Mouse (Mus musculus) limb, embryonic 15.5 days (tissue): ENCODE data around the gene Orc2. TPM values are rescaled to one million over a fixed set of nuclear protein-coding genes. Genes with fewer than 3 reads are reported as not detected.
A peak's percentile ranks its signal among the peaks of the same experiment; 100 is the strongest.

Experiments used
- ATAC-seq: fragments of 200-750 bp; cut with Nextera tagmentation; 2 replicates; pipeline ENCODE4 v1.8.0; 2017; ENCODE audit warnings: low read depth, moderate TSS enrichment; ENCODE audit not compliant: insufficient number of reproducible peaks, low FRiP score, low TSS enrichment
- H3K27ac ChIP-seq: fragments of 300-500 bp; sonication (generic); 2 replicates; pipeline ENCODE4 v1.5.1; 2015; ENCODE audit warnings: moderate library complexity, mild to moderate bottlenecking, inconsistent platforms
- H3K27me3 ChIP-seq: fragments of 300-500 bp; sonication (generic); 2 replicates; pipeline ENCODE4 v1.6.1; 2015; ENCODE audit warnings: inconsistent platforms
- H3K36me3 ChIP-seq: fragments of 300-500 bp; sonication (generic); 2 replicates; pipeline ENCODE4 v1.6.1; 2015; ENCODE audit warnings: inconsistent platforms
- H3K4me1 ChIP-seq: fragments of 300-500 bp; sonication (generic); 2 replicates; pipeline ENCODE4 v1.6.1; 2015; ENCODE audit warnings: inconsistent platforms
- H3K4me2 ChIP-seq: fragments of 300-500 bp; sonication (generic); 2 replicates; pipeline ENCODE4 v1.6.1; 2015; ENCODE audit warnings: mild to moderate bottlenecking, inconsistent platforms
- H3K4me3 ChIP-seq: fragments of 300-500 bp; sonication (generic); 2 replicates; pipeline ENCODE4 v1.5.1; 2015; ENCODE audit warnings: mild to moderate bottlenecking, inconsistent platforms
- H3K9ac ChIP-seq: fragments of 300-500 bp; sonication (generic); 2 replicates; pipeline ENCODE4 v1.6.1; 2015; ENCODE audit warnings: inconsistent platforms
- H3K9me3 ChIP-seq: fragments of 300-500 bp; sonication (generic); 2 replicates; pipeline ENCODE4 v1.6.1; 2016; ENCODE audit warnings: inconsistent platforms
- WGBS: fragments of 180-500 bp; shearing (Covaris S2); methylation state at CpG from one replicate; pipeline ENCODE4 v1.1.7; 2015; 5-methylcytosine and 5-hydroxymethylcytosine counted together
- polyA plus RNA-seq: library from polyadenylated mRNA; unstranded; fragments of >200 nt; fragmentation: Nextera tagmentation; extraction: Ambion mirVana; gene quantifications from 2 replicates; pipeline ENCODE4 v1.2.1, GENCODE M21; 2015

Orc2 gene
- polyA plus RNA-seq, 1 experiment from 2014 or later, result 27.2 TPM

- H3K4me1 ChIP-seq, result no peaks in the 10 kb centered on the region
- H3K9me3 ChIP-seq, result no peaks in the 10 kb centered on the region
- H3K4me2 ChIP-seq, result no peak overlapping the region
- WGBS, result 71% methylated on average over 2 of the region's 2 CpGs
- no peak overlapping the region for H3K9ac ChIP-seq
- no peak overlapping the region for H3K4me3 ChIP-seq
- H3K27ac ChIP-seq, result no peak overlapping the region
- peaks cover 68% of the 10 kb centered on the region for H3K36me3 ChIP-seq
- no peak for ATAC-seq
- no peaks in the 10 kb centered on the region for H3K27me3 ChIP-seq
Measured at GRCm38 (mm10) chr1:58463935-58464334, 41.0 kb downstream of the Orc2 start.

GRCm38 (mm10) chr1:58460566-58460965 is 44.3 kb downstream of the Orc2 start:
- Histone ChIP-seq H3K4me1 (no peaks in the 10 kb centered on the region), H3K4me3 (no peak overlapping the region), H3K9me3 (no peaks in the 10 kb centered on the region), H3K4me2 (no peak overlapping the region), H3K36me3 (peaks cover 78% of the 10 kb centered on the region), H3K27me3 (no peaks in the 10 kb centered on the region), H3K9ac (no peak overlapping the region), H3K27ac (no peak overlapping the region)
- ATAC-seq, result no peak
- WGBS, result 91% methylated on average over 3 of the region's 3 CpGs

DNA sequence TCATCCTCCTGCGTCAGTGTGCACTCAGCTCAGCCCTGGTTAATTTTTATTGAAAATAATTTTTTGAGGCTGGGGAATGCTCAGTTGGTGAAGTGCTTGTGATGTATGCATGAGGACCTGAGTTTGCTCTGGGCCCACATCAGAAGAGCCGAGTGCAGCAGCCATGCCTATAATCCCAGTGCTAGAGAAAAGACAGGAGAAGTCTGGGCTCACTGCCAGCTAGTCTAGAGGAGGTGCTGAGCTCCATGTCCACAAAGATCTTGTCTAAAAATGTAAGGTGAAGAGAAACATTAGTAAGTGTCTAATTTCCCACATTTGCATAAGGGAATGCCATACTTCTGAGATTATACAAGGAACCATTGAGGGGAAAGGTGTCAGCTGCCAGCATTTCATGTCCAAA is 46.0 kb downstream of the Orc2 start:
- peaks cover 77% of the 10 kb centered on the region for H3K36me3 ChIP-seq
- no peak overlapping the region for H3K27ac ChIP-seq
- whole genome bisulfite sequencing, result 67% methylated on average over 2 of the region's 2 CpGs
- no peaks in the 10 kb centered on the region for H3K27me3 ChIP-seq
- H3K9ac ChIP-seq, result no peak overlapping the region
- no peaks in the 10 kb centered on the region for H3K4me1 ChIP-seq
- no peak for ATAC-seq
- no peak overlapping the region for H3K4me3 ChIP-seq
- no peak overlapping the region for H3K4me2 ChIP-seq
- H3K9me3 ChIP-seq, result no peaks in the 10 kb centered on the region

DNA sequence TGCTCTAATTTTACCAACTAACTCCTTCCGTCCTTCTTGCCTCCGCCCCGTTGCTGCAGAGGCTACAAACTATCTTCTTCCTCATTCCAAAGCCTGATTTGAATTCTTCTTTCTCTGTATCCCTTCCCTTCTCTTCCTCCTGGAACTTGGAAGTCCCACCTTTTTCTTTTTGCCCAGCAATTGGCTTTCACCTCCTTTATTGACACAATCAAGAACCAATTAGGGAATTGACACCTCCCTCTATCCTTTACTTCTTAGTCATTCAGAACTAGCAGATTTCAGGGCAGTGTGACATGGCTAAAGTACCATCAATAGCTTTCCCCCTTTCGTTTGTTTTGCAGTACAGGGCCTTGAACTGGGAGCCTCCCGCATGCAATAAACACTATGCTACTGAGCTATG is 46.7 kb downstream of the Orc2 start:
- H3K4me2 ChIP-seq, result no peak overlapping the region
- no peaks in the 10 kb centered on the region for H3K9me3 ChIP-seq
- WGBS, result 82% methylated on average over 5 of the region's 5 CpGs
- no peaks in the 10 kb centered on the region for H3K27me3 ChIP-seq
- H3K9ac ChIP-seq, result no peak overlapping the region
- H3K27ac ChIP-seq, result no peak overlapping the region
- no peak overlapping the region for H3K4me3 ChIP-seq
- peaks cover 78% of the 10 kb centered on the region for H3K36me3 ChIP-seq
- ATAC-seq, result no peak
- H3K4me1 ChIP-seq, result no peaks in the 10 kb centered on the region

- peaks cover 78% of the 10 kb centered on the region for H3K36me3 ChIP-seq
- ATAC-seq, result no peak
- no peak overlapping the region for H3K27ac ChIP-seq
- WGBS, result 95% methylated on average over 6 of the region's 6 CpGs
- H3K9ac ChIP-seq, result no peak overlapping the region
- H3K4me3 ChIP-seq, result no peak overlapping the region
- H3K27me3 ChIP-seq, result no peaks in the 10 kb centered on the region
- H3K4me1 ChIP-seq, result no peaks in the 10 kb centered on the region
- no peaks in the 10 kb centered on the region for H3K9me3 ChIP-seq
- H3K4me2 ChIP-seq, result no peak overlapping the region
Measured at GRCm38 (mm10) chr1:58454316-58454715, 50.6 kb downstream of the Orc2 start.

DNA sequence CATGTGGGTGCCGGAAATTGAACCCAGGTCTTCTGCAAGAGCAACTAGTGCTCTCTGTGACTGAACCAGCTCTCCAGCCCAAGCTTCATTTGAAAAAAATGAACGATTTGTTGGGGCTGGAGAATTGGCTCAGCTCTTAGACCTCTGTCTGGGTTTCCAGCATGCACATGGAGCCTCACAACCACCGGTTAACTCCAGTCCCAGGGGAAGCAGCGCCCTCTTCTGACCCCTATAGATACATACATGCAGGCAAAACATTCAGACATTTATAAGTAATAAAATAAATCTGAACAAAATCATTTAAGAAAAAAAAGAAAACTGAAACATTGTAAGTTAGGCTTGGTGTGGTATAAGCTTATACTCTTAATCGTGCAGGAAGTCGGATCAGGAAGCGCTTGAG is 56.5 kb downstream of the Orc2 start:
- Histone ChIP-seq H3K4me2 (no peak overlapping the region), H3K36me3 (peaks cover 43% of the 10 kb centered on the region), H3K27me3 (no peaks in the 10 kb centered on the region), H3K9me3 (no peaks in the 10 kb centered on the region), H3K27ac (no peak overlapping the region), H3K4me1 (peaks cover 21% of the 10 kb centered on the region; the same call in 1 of the 2 replicates), H3K9ac (no peak overlapping the region), H3K4me3 (no peak overlapping the region)
- no peak for ATAC-seq
- 85% methylated on average over 7 of the region's 7 CpGs for WGBS

GRCm38 (mm10) chr1:58447766-58448165 is 57.1 kb downstream of the Orc2 start:
- no peak overlapping the region for H3K4me3 ChIP-seq
- no peaks in the 10 kb centered on the region for H3K9me3 ChIP-seq
- peaks cover 37% of the 10 kb centered on the region for H3K36me3 ChIP-seq
- WGBS, result 94% methylated on average over 7 of the region's 7 CpGs
- H3K27me3 ChIP-seq, result no peaks in the 10 kb centered on the region
- ATAC-seq, result no peak
- peaks cover 21% of the 10 kb centered on the region; the same call in 1 of the 2 replicates for H3K4me1 ChIP-seq
- H3K27ac ChIP-seq, result no peak overlapping the region
- H3K9ac ChIP-seq, result no peak overlapping the region
- H3K4me2 ChIP-seq, result no peak overlapping the region

GRCm38 (mm10) chr1:58445861-58446260 is 59.0 kb downstream of the Orc2 start:
- 7% methylated on average over 11 of the region's 11 CpGs for WGBS
- Histone ChIP-seq H3K4me2 (peak overlapping the region; percentile 66), H3K36me3 (peaks cover 38% of the 10 kb centered on the region)

GRCm38 (mm10) chr1:58445143-58445722 is 59.7 kb downstream of the Orc2 start, which contains the start of the genes Nif3l1 and Ppil3:
TSS of gene Nif3l1 (plus strand) at chr1:58445151.
TSS of gene Ppil3 (minus strand) at chr1:58445486.
- Histone ChIP-seq H3K4me1 (peaks cover 21% of the 10 kb centered on the region; the same call in 1 of the 2 replicates), H3K9ac (peak within 1 kb of the TSS; percentile 83), H3K36me3 (peaks cover 34% of the 10 kb centered on the region), H3K27me3 (no peaks in the 10 kb centered on the region), H3K9me3 (no peaks in the 10 kb centered on the region), H3K27ac (peak within 1 kb of the TSS; percentile 95), H3K4me3 (peak within 1 kb of the TSS; percentile 70), H3K4me2 (peak within 1 kb of the TSS; percentile 66)
- ATAC-seq, result peak; percentile 95
- under 1% methylated on average over 33 of the region's 33 CpGs for WGBS

More at GRCm38 (mm10) chr1:58445861-58446260, 59.0 kb downstream of the Orc2 start:
- Histone ChIP-seq H3K27me3 (no peaks in the 10 kb centered on the region), H3K9ac (peak overlapping the region; percentile 83), H3K9me3 (no peaks in the 10 kb centered on the region), H3K27ac (peak overlapping the region; percentile 95), H3K4me1 (peaks cover 21% of the 10 kb centered on the region; the same call in 1 of the 2 replicates), H3K4me3 (peak overlapping the region; percentile 70)
- no peak for ATAC-seq

DNA sequence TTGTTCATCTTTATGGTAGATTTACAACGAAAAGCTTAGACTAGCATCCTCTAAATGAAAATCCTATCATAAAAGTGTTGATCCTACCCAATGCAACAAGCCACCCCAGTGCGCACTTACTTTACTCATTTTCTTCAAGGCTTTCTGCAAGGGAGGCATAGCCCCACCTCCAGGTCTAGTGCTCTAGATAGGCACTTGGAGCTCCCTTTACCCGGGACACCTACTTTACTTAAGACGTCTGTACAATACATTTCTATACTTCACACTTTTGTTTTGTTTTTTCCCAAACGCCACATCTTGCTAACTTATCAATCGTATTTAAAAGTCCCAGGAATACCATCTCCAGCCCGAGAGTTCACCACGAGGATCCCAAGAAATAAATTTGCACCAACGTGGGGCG is 60.2 kb downstream of the Orc2 start:
- H3K9ac ChIP-seq, result peak overlapping the region; percentile 83
- 11% methylated on average over 10 of the region's 10 CpGs for WGBS
- peaks cover 21% of the 10 kb centered on the region; the same call in 1 of the 2 replicates for H3K4me1 ChIP-seq
- peak overlapping the region; percentile 66 for H3K4me2 ChIP-seq
- peak overlapping the region; percentile 70 for H3K4me3 ChIP-seq
- H3K27me3 ChIP-seq, result no peaks in the 10 kb centered on the region
- H3K9me3 ChIP-seq, result no peaks in the 10 kb centered on the region
- H3K36me3 ChIP-seq, result peaks cover 39% of the 10 kb centered on the region
- H3K27ac ChIP-seq, result peak overlapping the region; percentile 95
- ATAC-seq, result no peak

GRCm38 (mm10) chr1:58424551-58424950 is 80.4 kb downstream of the Orc2 start:
- H3K9me3 ChIP-seq, result no peaks in the 10 kb centered on the region
- ATAC-seq, result no peak
- H3K27ac ChIP-seq, result no peak overlapping the region
- H3K9ac ChIP-seq, result no peak overlapping the region
- H3K36me3 ChIP-seq, result peaks cover 15% of the 10 kb centered on the region
- 90% methylated on average over 3 of the region's 3 CpGs for WGBS
- no peaks in the 10 kb centered on the region for H3K27me3 ChIP-seq
- H3K4me1 ChIP-seq, result peaks cover 17% of the 10 kb centered on the region
- no peak overlapping the region for H3K4me2 ChIP-seq
- no peak overlapping the region for H3K4me3 ChIP-seq

GRCm38 (mm10) chr1:58423371-58424248 is 81.3 kb downstream of the Orc2 start, which contains the start of gene Clk1:
TSS of gene Clk1 (minus strand) at chr1:58424066.
- Histone ChIP-seq H3K27me3 (no peaks in the 10 kb centered on the region), H3K9ac (peak within 1 kb of the TSS; percentile 100), H3K9me3 (no peaks in the 10 kb centered on the region), H3K36me3 (peaks cover 23% of the 10 kb centered on the region), H3K4me1 (peaks cover 17% of the 10 kb centered on the region), H3K27ac (peak within 1 kb of the TSS; percentile 99), H3K4me2 (peak within 1 kb of the TSS; percentile 51), H3K4me3 (peak within 1 kb of the TSS; percentile 98)
- under 1% methylated on average over 79 of the region's 79 CpGs for WGBS
- peak; percentile 89 for ATAC-seq
